Mouse (Mus musculus): ENCODE results near the gene Gclm. TPM values are rescaled to one million over a fixed set of nuclear protein-coding genes. Genes with fewer than 3 reads are reported as not detected.
A peak's percentile ranks its signal among the peaks of the same experiment; 100 is the strongest.
"Not testable (repeated sequence)": the region's sequence is repeated elsewhere in the genome, so short reads cannot be mapped to it uniquely, and the experiment has no call there.

Gene Gclm
- total RNA-seq, 2 experiments from 2014 or later, result 54.2 to 59.2 TPM

DNA sequence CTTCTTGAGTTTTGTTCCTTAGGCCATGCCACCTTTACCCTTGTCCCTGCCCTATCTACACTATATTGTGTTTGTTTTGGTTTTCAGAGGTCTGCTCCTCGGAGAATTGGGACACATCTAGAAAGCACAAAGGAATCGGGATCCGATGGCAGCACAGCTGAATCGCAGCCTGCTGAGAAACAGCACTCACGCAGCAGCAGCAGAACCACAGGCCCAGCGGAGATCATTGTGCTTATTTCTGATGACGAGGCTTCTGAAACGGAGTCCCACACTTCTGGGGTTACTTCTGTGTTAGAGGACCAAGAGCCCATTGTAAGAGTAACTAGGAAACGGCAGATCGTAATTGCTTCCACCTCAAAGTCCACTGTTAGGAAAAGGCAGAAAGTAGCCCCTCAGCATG lies 29.8 kb downstream of the Gclm start:
- intact Hi-C loops (cut with DNase I), result loop anchor here (10.0 kb wide), 1 partner anchor 390 kb away; no protein-coding TSS in a partner anchor
- DNase-seq (ENCODE audit: extremely low spot score in 1 of 2, low spot score in 2 of 2), result no peak

GRCm38 (mm10) chr3:122287195-122287594 lies 41.8 kb downstream of the Gclm start:
- intact Hi-C loops (cut with DNase I), result no loop called here
- no peak for DNase-seq (ENCODE audit: extremely low spot score in 1 of 2, low spot score in 2 of 2)

DNA sequence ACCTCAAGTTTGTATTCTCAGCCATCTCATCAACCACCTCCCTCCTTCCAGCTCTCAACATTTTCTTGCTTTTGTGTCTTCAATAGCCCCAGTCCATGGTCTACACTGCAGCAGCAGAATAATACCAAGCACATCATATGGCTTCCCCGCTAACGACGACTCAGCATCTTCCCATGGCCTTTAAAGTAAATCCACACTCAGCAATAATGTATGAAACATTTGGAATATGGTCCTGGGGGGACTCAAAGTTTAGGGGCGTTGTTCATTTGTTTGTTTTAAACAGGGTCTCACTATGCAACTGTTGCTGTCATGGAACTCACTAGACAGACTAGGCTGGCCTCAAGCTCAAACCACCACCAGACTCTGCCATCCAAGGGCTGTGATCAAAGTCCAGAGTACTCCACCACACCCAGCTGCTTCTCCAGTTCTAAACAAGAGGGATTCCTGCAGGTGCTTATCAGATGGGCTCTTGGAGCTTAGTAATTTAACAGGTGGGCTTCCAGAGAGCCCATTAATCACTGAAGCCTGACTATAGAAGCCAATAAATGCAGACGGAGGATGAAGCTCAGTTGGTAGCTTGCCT lies 43.3 kb downstream of the Gclm start:
- DNase-seq (ENCODE audit: extremely low spot score in 1 of 2, low spot score in 2 of 2), result no peak
- intact Hi-C loops (cut with DNase I), result no loop called here

DNA sequence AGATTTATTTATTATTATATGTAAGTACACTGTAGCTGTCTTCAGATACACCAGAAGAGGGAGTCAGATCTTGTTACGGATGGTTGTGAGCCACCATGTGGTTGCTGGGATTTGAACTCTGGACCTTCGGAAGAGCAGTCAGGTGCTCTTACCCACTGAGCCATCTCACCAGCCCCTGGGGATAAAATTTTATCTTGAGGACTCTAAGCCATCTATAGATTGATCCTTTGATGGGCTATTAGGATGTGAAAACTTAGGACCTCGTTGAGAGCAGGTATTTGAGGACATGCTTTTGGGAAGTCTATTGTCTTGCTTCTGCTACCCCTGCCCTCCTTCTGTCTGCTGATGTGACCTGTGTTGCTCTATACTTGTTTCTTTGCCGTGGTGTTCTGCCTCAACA lies 44.0 kb downstream of the Gclm start:
- intact Hi-C loops (cut with DNase I); DNase-seq (ENCODE audit: extremely low spot score in 1 of 2, low spot score in 2 of 2): not testable (repeated sequence)

GRCm38 (mm10) chr3:122290696-122291095 lies 45.3 kb downstream of the Gclm start:
- intact Hi-C loops (cut with DNase I), result loop anchor here (5.0 kb wide), 1 partner anchor 172 kb away; no protein-coding TSS in a partner anchor
- peak; percentile 56 to 60 for DNase-seq (ENCODE audit: extremely low spot score in 1 of 2, low spot score in 2 of 2)

DNA sequence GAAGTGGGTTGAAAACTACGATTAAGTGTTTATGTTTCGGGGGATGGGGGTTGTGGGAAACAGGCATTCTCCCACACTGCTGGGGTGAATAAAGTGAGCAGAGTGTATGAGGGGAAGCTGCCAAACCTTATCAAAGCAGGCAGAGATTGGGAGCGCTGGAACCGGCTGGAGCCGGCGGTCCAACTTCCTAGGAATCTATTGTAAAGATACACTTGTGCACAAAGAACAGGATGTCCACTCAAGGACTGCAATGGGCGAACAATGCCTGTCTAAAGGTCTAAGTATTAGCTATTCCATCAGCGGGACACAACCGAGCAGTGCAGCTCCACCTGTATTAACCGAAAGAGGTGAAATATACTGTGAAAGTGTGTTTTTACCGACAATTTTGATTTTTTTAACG lies 46.5 kb downstream of the Gclm start:
- DNase-seq (ENCODE audit: extremely low spot score in 1 of 2, low spot score in 2 of 2), result peak in 1 of 2 experiments; percentile 58
- intact Hi-C loops (cut with DNase I), result loop anchor here (5.0 kb wide), 1 partner anchor 170 kb away; no protein-coding TSS in a partner anchor

DNA sequence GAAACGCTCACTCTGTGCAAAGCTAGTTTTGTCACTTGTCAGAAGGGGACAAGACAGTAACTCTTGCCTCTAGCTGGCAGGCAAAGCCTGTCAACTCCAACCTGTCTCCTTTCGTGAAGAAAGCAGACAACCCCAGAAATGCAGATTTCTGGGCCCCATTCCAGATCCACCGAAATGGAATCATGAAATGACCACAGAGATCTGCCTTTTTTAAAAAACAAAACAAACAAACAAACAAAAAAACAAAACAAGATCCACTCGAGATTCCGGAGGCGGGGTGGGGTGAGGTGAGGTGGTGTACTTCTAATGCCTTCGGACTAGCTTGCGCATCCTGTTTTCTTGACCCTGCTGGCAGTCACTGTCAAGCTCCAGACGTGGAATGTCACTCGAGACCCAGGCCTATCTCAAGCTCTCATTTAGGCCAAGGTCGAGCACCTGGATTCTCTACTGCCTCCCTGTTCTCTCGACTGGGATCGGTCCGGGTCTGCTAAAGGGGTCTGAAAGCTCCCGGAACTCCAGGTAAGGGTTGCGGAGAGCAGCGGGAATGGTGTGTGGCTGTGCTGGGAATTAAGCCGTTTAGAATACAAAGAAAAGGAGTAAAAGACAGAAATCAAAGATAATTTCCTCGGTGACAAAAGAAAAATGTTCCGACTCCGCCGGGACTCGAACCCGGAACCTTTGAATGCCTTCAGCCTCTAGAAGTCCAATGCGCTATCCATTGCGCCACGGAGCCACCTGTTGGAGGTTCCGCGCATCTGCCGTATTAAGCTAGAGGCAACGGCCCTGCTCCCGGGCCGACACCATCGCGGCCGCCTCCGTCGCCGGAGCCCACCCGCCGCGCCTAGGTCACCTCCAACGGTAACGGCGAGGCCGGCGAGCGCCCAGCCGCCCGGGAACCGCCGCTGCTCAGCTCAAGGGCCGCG lies 47.2 kb downstream of the Gclm start:
- peak; percentile 84 to 91 for DNase-seq (ENCODE audit: extremely low spot score in 1 of 2, low spot score in 2 of 2)
- intact Hi-C loops (cut with DNase I), result loop anchor here (5.0 kb wide), 1 partner anchor 170 kb away; no protein-coding TSS in a partner anchor

DNA sequence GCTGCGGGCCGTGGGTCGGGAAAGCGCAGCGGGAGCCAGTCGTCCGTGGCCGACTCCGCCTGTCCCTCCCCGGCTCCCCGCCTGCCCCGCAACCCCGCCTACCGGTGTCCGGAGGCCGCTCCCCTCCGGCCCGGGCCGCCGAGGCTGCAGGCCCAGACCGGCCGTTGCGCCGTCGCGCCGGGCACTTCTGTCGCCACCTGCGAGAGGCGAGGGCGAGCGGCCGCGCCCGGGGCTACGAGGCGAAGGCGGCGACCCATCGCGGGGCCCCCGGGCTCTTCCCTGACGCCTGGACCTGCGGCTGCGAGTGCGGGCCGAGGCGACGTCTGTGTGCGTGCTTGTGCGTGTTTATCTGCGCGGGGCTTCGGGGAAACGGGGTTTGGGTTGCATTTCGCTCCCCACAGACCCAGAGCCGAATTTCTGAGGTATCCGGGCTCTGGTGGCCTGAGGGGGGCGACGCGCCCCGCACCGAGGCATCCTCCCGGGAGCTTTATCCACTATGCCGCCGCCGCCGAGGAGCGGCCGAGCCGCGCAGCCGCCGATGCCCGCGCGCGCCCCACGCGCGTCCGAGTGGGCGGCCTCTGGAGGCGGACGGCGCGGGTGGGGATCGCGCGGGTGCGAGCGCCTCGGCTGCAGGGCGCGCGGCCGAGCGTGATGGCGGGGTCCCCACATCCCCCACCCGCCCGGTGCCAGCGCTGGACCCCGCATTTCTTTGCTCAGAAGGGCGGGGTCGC lies 48.0 kb downstream of the Gclm start:
- intact Hi-C loops (cut with DNase I), result loop anchor here (5.0 kb wide), 1 partner anchor 169 kb away; no protein-coding TSS in a partner anchor
- peak in 1 of 2 experiments; percentile 92 for DNase-seq (ENCODE audit: extremely low spot score in 1 of 2, low spot score in 2 of 2)

DNA sequence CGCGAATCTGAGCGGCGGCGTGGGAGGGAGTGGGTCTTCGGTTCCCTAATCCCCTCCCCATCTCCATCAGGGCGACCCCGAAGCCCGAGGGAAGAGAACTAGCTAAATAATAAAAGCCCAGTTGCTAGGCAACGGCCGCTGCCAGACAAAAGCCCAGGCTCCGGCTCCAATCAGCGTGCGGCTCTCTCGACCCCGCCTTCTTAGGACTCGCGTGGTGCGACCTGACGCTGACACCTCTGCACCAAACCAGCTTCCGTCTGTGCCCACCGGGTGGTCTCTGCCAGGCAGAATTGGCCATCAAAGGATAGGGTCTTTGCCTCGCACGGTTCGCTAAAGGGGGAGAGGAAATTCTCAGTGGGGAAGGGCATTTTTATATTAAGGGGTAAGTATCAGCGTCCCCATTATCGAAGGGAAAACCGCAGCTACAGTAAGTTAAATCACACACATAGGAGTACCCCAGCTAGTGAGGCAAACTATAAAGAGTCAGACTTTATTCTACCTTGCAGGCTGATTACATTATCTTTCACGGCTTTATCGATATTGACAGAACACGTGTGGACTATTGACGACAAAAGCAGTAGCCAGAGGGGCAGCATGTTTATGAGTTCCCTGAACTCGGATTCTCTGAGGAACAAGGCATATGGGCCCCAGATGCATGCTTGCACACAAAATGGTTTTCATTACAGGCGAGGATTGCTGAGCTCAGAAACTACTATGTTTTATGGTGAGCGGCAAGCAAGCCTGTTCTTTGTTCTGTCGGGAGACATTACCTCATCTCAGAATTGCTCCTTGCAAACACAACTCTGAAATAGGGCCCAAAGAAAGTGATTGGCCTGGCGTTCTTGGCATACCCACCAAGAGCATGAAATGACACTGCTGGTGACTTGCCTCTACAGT lies 48.8 kb downstream of the Gclm start, which contains the start of gene Bcar3:
Gene Bcar3 (plus strand): TSS at position 183 of the 897 bp plus-strand sequence.
- intact Hi-C loops (cut with DNase I), result loop anchor here (5.0 kb wide), 1 partner anchor 168 kb away; no protein-coding TSS in a partner anchor
- peak; percentile 95 to 96 for DNase-seq (ENCODE audit: extremely low spot score in 1 of 2, low spot score in 2 of 2)

- intact Hi-C loops (cut with DNase I), result loop anchor here (5.0 kb wide), 1 partner anchor 342 kb away; no protein-coding TSS in a partner anchor
- peak in 1 of 2 experiments; percentile 77 for DNase-seq (ENCODE audit: extremely low spot score in 1 of 2, low spot score in 2 of 2)
These were observed 50.2 kb downstream of the Gclm start for GRCm38 (mm10) chr3:122295511-122295910.

GRCm38 (mm10) chr3:122296979-122297378 lies 51.6 kb downstream of the Gclm start:
- intact Hi-C loops (cut with DNase I), result loop anchor here (5.0 kb wide), 1 partner anchor 340 kb away; no protein-coding TSS in a partner anchor
- DNase-seq (ENCODE audit: extremely low spot score in 1 of 2, low spot score in 2 of 2), result no peak

GRCm38 (mm10) chr3:122300983-122301919 lies 55.9 kb downstream of the Gclm start:
- intact Hi-C loops (cut with DNase I), result no loop called here
- peak; percentile 68 to 69 for DNase-seq (ENCODE audit: extremely low spot score in 1 of 2, low spot score in 2 of 2)

DNA sequence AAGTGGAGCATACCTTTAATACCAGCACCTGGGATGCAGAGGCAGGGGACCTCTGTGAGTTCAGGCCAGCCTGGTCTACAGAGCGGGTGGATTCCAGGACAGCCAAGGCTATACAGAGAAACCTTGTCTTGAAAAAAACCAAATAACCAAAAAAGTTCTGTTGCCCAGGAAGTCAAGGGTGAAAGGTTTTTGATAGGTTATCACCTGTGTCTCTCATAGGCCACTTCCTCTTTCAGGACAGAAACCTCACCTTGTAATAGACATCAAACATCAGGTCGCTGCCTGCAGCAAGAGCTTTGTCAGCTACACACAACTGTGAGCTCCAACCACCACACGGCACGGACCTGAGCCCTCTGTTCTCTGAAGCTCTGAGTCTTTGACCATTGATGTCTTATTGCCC lies 59.2 kb downstream of the Gclm start:
- intact Hi-C loops (cut with DNase I), result no loop called here
- DNase-seq (ENCODE audit: extremely low spot score in 1 of 2, low spot score in 2 of 2), result no peak

- intact Hi-C loops (cut with DNase I), result no loop called here
These were observed 62.7 kb downstream of the Gclm start for GRCm38 (mm10) chr3:122307894-122308671.

GRCm38 (mm10) chr3:122308981-122309380 lies 63.6 kb downstream of the Gclm start:
- DNase-seq (ENCODE audit: extremely low spot score in 1 of 2, low spot score in 2 of 2), result no peak
- intact Hi-C loops (cut with DNase I), result no loop called here

More at GRCm38 (mm10) chr3:122307894-122308671, 62.7 kb downstream of the Gclm start:
- DNase-seq (ENCODE audit: extremely low spot score in 1 of 2, low spot score in 2 of 2), result no peak

DNA sequence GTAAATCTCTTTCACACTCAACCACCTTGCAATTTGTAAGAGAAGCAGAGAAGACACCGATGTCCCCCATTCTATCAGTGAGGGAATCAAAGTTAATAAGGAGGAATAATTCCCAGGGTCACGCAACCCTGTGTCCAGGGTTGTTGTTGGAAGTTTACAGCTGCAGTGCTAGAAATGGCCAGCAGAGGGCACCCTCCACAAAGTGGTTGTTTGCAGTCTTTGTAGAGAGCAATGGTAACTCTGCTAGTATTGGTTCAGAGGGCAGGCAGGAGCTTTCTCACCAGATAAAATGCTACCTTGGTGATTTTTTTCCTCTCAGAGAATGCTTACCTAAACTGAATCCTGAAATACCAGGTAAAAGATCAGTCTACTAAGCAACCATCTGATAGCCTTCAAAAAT lies 66.7 kb downstream of the Gclm start:
- intact Hi-C loops (cut with DNase I), result loop anchor here (2.0 to 5.0 kb wide), 2 partner anchors 100 to 155 kb away; no protein-coding TSS in a partner anchor
- peak; percentile 64 to 74 for DNase-seq (ENCODE audit: extremely low spot score in 1 of 2, low spot score in 2 of 2)
